Mouse (Mus musculus): Measurements from ENCODE around the gene Mief2. TPM values are rescaled to one million over a fixed set of nuclear protein-coding genes. Genes with fewer than 3 reads are reported as not detected.
A peak's percentile ranks its signal among the peaks of the same experiment; 100 is the strongest.

The Mief2 gene
- total and polyA plus RNA-seq, 3 experiments = 13.4 to 14.6 TPM; not detected in 1

- H3K9me3 ChIP-seq (replicated peaks; ENCODE audit: insufficient read depth, low read length) = no peaks in the 10 kb centered on the region
- TF ChIP-seq CTCF (IDR thresholded peaks at IDR 0.05 in 2 of 3, conservative IDR thresholded peaks at IDR 0.05 in 1 of 3; ENCODE audit: control insufficient read depth in 1 of 3, insufficient read depth in 1 of 3, low read depth in 2 of 3, low read length in 3 of 3, poor library complexity in 1 of 3, severe bottlenecking in 1 of 3) (no peak), BHLHE40 (IDR thresholded peaks at IDR 0.05; ENCODE audit: borderline replicate concordance, low read depth, low read length) (no peak), EP300 (IDR thresholded peaks at IDR 0.05; ENCODE audit: low read depth in 1 of 2, low read length in 2 of 2) (no peak)
- DNase-seq (ENCODE audit: low read depth, low spot score) = no peak
- no peaks in the 10 kb centered on the region for H3K79me2 ChIP-seq (ENCODE audit: control insufficient read depth, insufficient read depth, low read length, poor library complexity)
- H3K27ac ChIP-seq (ENCODE audit: control insufficient read depth, low read depth, low read length) = no peak overlapping the region
- H3K4me1 ChIP-seq (ENCODE audit: control insufficient read depth in 1 of 2, insufficient read depth in 2 of 2, low read length in 2 of 2) = no peaks in the 10 kb centered on the region
- no peak overlapping the region for H3K4me3 ChIP-seq (ENCODE audit: control insufficient read depth in 1 of 2, insufficient read depth in 1 of 2, low read depth in 2 of 2, low read length in 2 of 2)
- no peaks in the 10 kb centered on the region for H3K27me3 ChIP-seq (ENCODE audit: control insufficient read depth in 1 of 2, insufficient read depth in 2 of 2, low read length in 2 of 2)
- no peak overlapping the region for H3K9ac ChIP-seq (ENCODE audit: control insufficient read depth, low read depth, low read length, poor library complexity, severe bottlenecking)
- H3K36me3 ChIP-seq (ENCODE audit: control insufficient read depth in 1 of 2, insufficient read depth in 2 of 2, low read length in 2 of 2) = no peaks in the 10 kb centered on the region; a peak in 1 of 4 replicates
Measured at GRCm38 (mm10) chr11:60719263-60719662, 8.9 kb upstream of the Mief2 start.

- peaks cover 3 to 20% of the 10 kb centered on the region in 2 experiments; a peak in 3 of 4 replicates for H3K4me1 ChIP-seq (ENCODE audit: control insufficient read depth in 1 of 2, insufficient read depth in 2 of 2, low read length in 2 of 2)
- DNase-seq (ENCODE audit: low read depth, low spot score) = peak; percentile 86
- H3K27ac ChIP-seq (ENCODE audit: control insufficient read depth, low read depth, low read length) = peak within 1 kb of the TSS; percentile 72
- no peaks in the 10 kb centered on the region for H3K9me3 ChIP-seq (replicated peaks; ENCODE audit: insufficient read depth, low read length)
- peak within 1 kb of the TSS; percentile 97 for H3K4me3 ChIP-seq (ENCODE audit: control insufficient read depth in 1 of 2, insufficient read depth in 1 of 2, low read depth in 2 of 2, low read length in 2 of 2)
- peak within 1 kb of the TSS; percentile 87 for H3K9ac ChIP-seq (ENCODE audit: control insufficient read depth, low read depth, low read length, poor library complexity, severe bottlenecking)
- H3K27me3 ChIP-seq (ENCODE audit: control insufficient read depth in 1 of 2, insufficient read depth in 2 of 2, low read length in 2 of 2) = no peaks in the 10 kb centered on the region
- H3K79me2 ChIP-seq (ENCODE audit: control insufficient read depth, insufficient read depth, low read length, poor library complexity) = peaks cover 5% of the 10 kb centered on the region
- H3K36me3 ChIP-seq (ENCODE audit: control insufficient read depth in 1 of 2, insufficient read depth in 2 of 2, low read length in 2 of 2) = peaks cover 0 to 5% of the 10 kb centered on the region in 2 experiments; a peak in 3 of 4 replicates
- TF ChIP-seq ZMIZ1 (IDR thresholded peaks at IDR 0.05; ENCODE audit: low read depth, low read length) = no peak
- no peak for TF ChIP-seq MYB (IDR thresholded peaks at IDR 0.05; ENCODE audit: low read depth, low read length)
- no peak for TF ChIP-seq NELFE (IDR thresholded peaks at IDR 0.05; ENCODE audit: low read depth, low read length)
- TF ChIP-seq USF1 (IDR thresholded peaks at IDR 0.05; ENCODE audit: low read depth, low read length) = no peak
- no peak for TF ChIP-seq POLR2AphosphoS5 (IDR thresholded peaks at IDR 0.05; ENCODE audit: borderline replicate concordance, low read depth, low read length)
- no peak for TF ChIP-seq TBP (IDR thresholded peaks at IDR 0.05; ENCODE audit: low read depth, low read length)
- no peak for TF ChIP-seq ZKSCAN1 (IDR thresholded peaks at IDR 0.05; ENCODE audit: low read depth, low read length)
- TF ChIP-seq ZC3H11A (IDR thresholded peaks at IDR 0.05; ENCODE audit: low read depth, low read length) = no peak
- no peak for TF ChIP-seq RCOR1 (IDR thresholded peaks at IDR 0.05; ENCODE audit: low read depth, low read length)
- peak; percentile 72 to 73; a peak in 2 of 4 replicates for TF ChIP-seq POLR2A (IDR thresholded peaks at IDR 0.05; ENCODE audit: control insufficient read depth in 1 of 2, insufficient read depth in 1 of 2, low read depth in 1 of 2, low read length in 2 of 2, poor library complexity in 1 of 2)
- no peak for TF ChIP-seq JUND (IDR thresholded peaks at IDR 0.05; ENCODE audit: low read depth, low read length)
- TF ChIP-seq CHD2 (IDR thresholded peaks at IDR 0.05; ENCODE audit: low read length) = no peak
- TF ChIP-seq UBTF (IDR thresholded peaks at IDR 0.05; ENCODE audit: borderline replicate concordance, insufficient read depth, low read depth, low read length) = no peak
- TF ChIP-seq ELF1 (IDR thresholded peaks at IDR 0.05; ENCODE audit: low read depth, low read length) = peak; percentile 77; the same call in 1 of the 2 replicates
- TF ChIP-seq MEF2A (IDR thresholded peaks at IDR 0.05; ENCODE audit: extremely low read depth, insufficient replicate concordance, low read depth, low read length, poor library complexity, severe bottlenecking) = no peak
- TF ChIP-seq MXI1 (IDR thresholded peaks at IDR 0.05; ENCODE audit: low read depth, low read length) = peak; percentile 23; the same call in 1 of the 2 replicates
- TF ChIP-seq RAD21 (IDR thresholded peaks at IDR 0.05; ENCODE audit: low read depth, low read length) = no peak
- TF ChIP-seq EP300 (IDR thresholded peaks at IDR 0.05; ENCODE audit: low read depth in 1 of 2, low read length in 2 of 2) = no peak
- no peak for TF ChIP-seq KAT2A (conservative IDR thresholded peaks at IDR 0.05; ENCODE audit: low read depth, low read length)
- TF ChIP-seq GATA1 (IDR thresholded peaks at IDR 0.05; ENCODE audit: low read depth, low read length) = no peak
- no peak for TF ChIP-seq GABPA (IDR thresholded peaks at IDR 0.05; ENCODE audit: low read depth, low read length)
- TF ChIP-seq E2F4 (IDR thresholded peaks at IDR 0.05; ENCODE audit: borderline replicate concordance, low read depth, low read length) = no peak
- TF ChIP-seq TCF12 (IDR thresholded peaks at IDR 0.05; ENCODE audit: low read depth, low read length) = peak; percentile 16; the same call in 1 of the 2 replicates
- TF ChIP-seq CHD1 (IDR thresholded peaks at IDR 0.05; ENCODE audit: low read depth, low read length) = no peak
- TF ChIP-seq MAZ (IDR thresholded peaks at IDR 0.05; ENCODE audit: low read depth, low read length) = no peak
- TF ChIP-seq MAX (IDR thresholded peaks at IDR 0.05; ENCODE audit: low read length) = no peak
- TF ChIP-seq SIN3A (IDR thresholded peaks at IDR 0.05; ENCODE audit: low read length) = no peak
- no peak for TF ChIP-seq BHLHE40 (IDR thresholded peaks at IDR 0.05; ENCODE audit: borderline replicate concordance, low read depth, low read length)
- TF ChIP-seq CTCF (IDR thresholded peaks at IDR 0.05 in 2 of 3, conservative IDR thresholded peaks at IDR 0.05 in 1 of 3; ENCODE audit: control insufficient read depth in 1 of 3, insufficient read depth in 1 of 3, low read depth in 2 of 3, low read length in 3 of 3, poor library complexity in 1 of 3, severe bottlenecking in 1 of 3) = peak in 2 of 3 experiments; percentile 51 to 71; a peak in 5 of 6 replicates
Measured at GRCm38 (mm10) chr11:60726601-60727391, 1.4 kb upstream of the Mief2 start, which contains the start of gene Flii. Gene Flii, minus strand, starts transcription at chr11:60727263.

All from MEL (cell line).